In the genomic region with DNA sequence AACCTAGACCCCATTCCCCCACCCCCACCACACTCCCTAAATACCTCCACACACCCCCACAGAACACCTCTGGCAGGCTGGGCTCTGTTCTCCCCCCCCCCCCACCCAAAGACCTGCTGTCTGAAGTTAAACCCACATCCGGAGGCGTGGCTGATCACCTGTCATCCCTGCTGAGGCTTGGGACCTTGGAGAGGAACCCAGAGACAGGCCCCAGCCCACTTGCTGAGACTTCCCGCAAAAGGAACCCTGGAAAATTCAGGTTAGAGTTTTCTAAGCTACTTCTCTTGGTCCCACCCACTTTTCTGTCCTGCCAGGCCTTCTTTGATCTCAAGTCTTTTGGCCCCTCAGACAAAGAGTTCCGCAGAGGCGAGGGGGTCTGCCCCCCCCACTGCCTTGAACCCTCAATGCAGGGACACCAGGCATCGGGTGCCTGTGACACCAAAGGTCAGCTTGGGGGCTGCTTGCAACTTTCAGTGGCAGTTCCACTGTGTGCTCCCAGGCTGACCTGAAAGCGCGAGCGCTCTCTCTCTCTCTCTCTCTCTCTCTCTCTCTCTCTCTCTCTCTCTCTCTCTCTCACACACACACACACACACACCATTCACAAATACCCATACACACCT, we compare ENCODE assay signal across 21 mouse cellular contexts. TPM values are rescaled to one million over a fixed set of nuclear protein-coding genes. Genes with fewer than 3 reads are reported as not detected.
A peak's percentile ranks its signal among the peaks of the same experiment; 100 is the strongest.
DNase-seq lines count a peak whose midpoint lies in the region; ATAC-seq lines count a peak whose summit lies in the region.
"Had no signal": no experiment of that assay in that cellular context is flagged by ENCODE, and none has a peak within 500 bp of the region (broad histone marks: within the 10 kb centered on the region; RNA-seq: fewer than 3 reads in every experiment).

No protein-coding gene starts in this region.

- WGBS in midbrain, embryonic 11.5 days = 1% methylated on average over 9 of the region's 9 CpGs
- WGBS in midbrain, embryonic 16.5 days = 2% methylated on average over 8 of the region's 9 CpGs
- 14% methylated on average over 9 of the region's 9 CpGs for WGBS in embryonic facial prominence, embryonic 13.5 days

- peaks cover 65% of the 10 kb centered on the region for H3K4me1 ChIP-seq in midbrain, embryonic 11.5 days (ENCODE audit: control insufficient read depth, insufficient read depth, low read length)
- peaks cover 16% of the 10 kb centered on the region for H3K4me1 ChIP-seq in midbrain, embryonic 16.5 days (ENCODE audit: control insufficient read depth, insufficient read depth, low read length)
- H3K4me1 ChIP-seq in embryonic facial prominence, embryonic 13.5 days = peaks cover 42% of the 10 kb centered on the region
- H3K4me1 ChIP-seq: liver, embryonic 13.5 days had no signal

- peak overlapping the region; percentile 12; the same call in 1 of the 2 replicates for H3K9ac ChIP-seq in midbrain, embryonic 11.5 days (ENCODE audit: low read length)
- no peak overlapping the region for H3K9ac ChIP-seq in midbrain, embryonic 16.5 days (ENCODE audit: low read depth, low read length)
- H3K9ac ChIP-seq in embryonic facial prominence, embryonic 13.5 days = no peak overlapping the region
- H3K9ac ChIP-seq: embryonic facial prominence, embryonic 12.5 days; limb, embryonic 12.5 days; liver, embryonic 13.5 days; lung, embryonic 15.5 days had no signal

- H3K27ac ChIP-seq in midbrain, embryonic 11.5 days (ENCODE audit: low read depth, low read length) = no peak overlapping the region
- H3K27ac ChIP-seq in midbrain, embryonic 16.5 days (ENCODE audit: low read length) = no peak overlapping the region
- H3K27ac ChIP-seq in embryonic facial prominence, embryonic 13.5 days = no peak overlapping the region
- H3K27ac ChIP-seq: embryonic facial prominence, embryonic 12.5 days; limb, embryonic 12.5 days; liver, embryonic 13.5 days; lung, embryonic 15.5 days; macrophage had no signal

- H3K4me3 ChIP-seq in midbrain, embryonic 11.5 days (ENCODE audit: low read depth, low read length) = no peak overlapping the region
- no peak overlapping the region for H3K4me3 ChIP-seq in midbrain, embryonic 16.5 days (ENCODE audit: low read depth, low read length)
- no peak overlapping the region for H3K4me3 ChIP-seq in embryonic facial prominence, embryonic 13.5 days
- H3K4me3 ChIP-seq: embryonic facial prominence, embryonic 12.5 days; limb, embryonic 12.5 days; liver, embryonic 13.5 days; lung, embryonic 15.5 days; myocyte had no signal

- ATAC-seq in midbrain, embryonic 11.5 days (ENCODE audit: low FRiP score) = no peak
- no peak for ATAC-seq in midbrain, embryonic 16.5 days
- no peak for ATAC-seq in embryonic facial prominence, embryonic 13.5 days (ENCODE audit: insufficient number of reproducible peaks, insufficient read depth, low FRiP score, low TSS enrichment, low read depth)
- ATAC-seq in megakaryocyte, adult 5-6 weeks (ENCODE audit: poor library complexity, severe bottlenecking) = no peak
- ATAC-seq: inflammation-experienced regulatory T-cells, adult 6 months had no signal

- peak; percentile 91 for DNase-seq in midbrain, embryonic 11.5 days (ENCODE audit: low spot score, missing footprints)
- DNase-seq in splenic B cell, adult 2 months (ENCODE audit: low read depth, low spot score) = peak; percentile 39
- DNase-seq in thymus, postnatal 4 days = peak; percentile 65
- no peak for DNase-seq in retina, embryonic 14.5 days (ENCODE audit: low spot score)
- DNase-seq: cerebellum, postnatal 10 days; heart, adult 11 months; heart, postnatal 4 days; kidney, adult 9 months; kidney, postnatal 36 days; liver, embryonic 13.5 days had no signal

- no peaks in the 10 kb centered on the region for H3K9me3 ChIP-seq in midbrain, embryonic 11.5 days (ENCODE audit: control insufficient read depth, low read length)
- H3K9me3 ChIP-seq in midbrain, embryonic 16.5 days (replicated peaks; ENCODE audit: control insufficient read depth, low read length, poor library complexity, severe bottlenecking) = no peaks in the 10 kb centered on the region
- no peaks in the 10 kb centered on the region for H3K9me3 ChIP-seq in embryonic facial prominence, embryonic 13.5 days
- H3K9me3 ChIP-seq: embryonic facial prominence, embryonic 12.5 days; liver, embryonic 13.5 days; lung, embryonic 15.5 days had no signal

- peak overlapping the region; percentile 29 for H3K4me2 ChIP-seq in midbrain, embryonic 11.5 days
- no peak overlapping the region for H3K4me2 ChIP-seq in midbrain, embryonic 16.5 days (ENCODE audit: low read length)
- H3K4me2 ChIP-seq in embryonic facial prominence, embryonic 13.5 days = peak overlapping the region; percentile 11; the same call in 1 of the 2 replicates
- H3K4me2 ChIP-seq: embryonic facial prominence, embryonic 12.5 days; limb, embryonic 12.5 days; liver, embryonic 13.5 days; lung, embryonic 15.5 days had no signal

- no peaks in the 10 kb centered on the region for H3K36me3 ChIP-seq in midbrain, embryonic 11.5 days (ENCODE audit: control insufficient read depth, insufficient read depth, low read length)
- H3K36me3 ChIP-seq in midbrain, embryonic 16.5 days (ENCODE audit: control insufficient read depth, insufficient read depth, low read length) = no peaks in the 10 kb centered on the region
- H3K36me3 ChIP-seq in embryonic facial prominence, embryonic 13.5 days = no peaks in the 10 kb centered on the region
- H3K36me3 ChIP-seq in splenic B cell, adult 2 months (ENCODE audit: control insufficient read depth, insufficient read depth, low read length, poor library complexity, severe bottlenecking) = no peaks in the 10 kb centered on the region
- H3K36me3 ChIP-seq: embryonic facial prominence, embryonic 12.5 days; limb, embryonic 12.5 days; liver, embryonic 13.5 days; lung, embryonic 15.5 days had no signal

- peaks cover 85% of the 10 kb centered on the region for H3K27me3 ChIP-seq in midbrain, embryonic 11.5 days (ENCODE audit: control insufficient read depth, insufficient read depth, low read length)
- peaks cover 50% of the 10 kb centered on the region for H3K27me3 ChIP-seq in midbrain, embryonic 16.5 days (ENCODE audit: control insufficient read depth, insufficient read depth, low read depth, low read length)
- H3K27me3 ChIP-seq in embryonic facial prominence, embryonic 13.5 days = peaks cover 97% of the 10 kb centered on the region
- peaks cover 2% of the 10 kb centered on the region for H3K27me3 ChIP-seq in splenic B cell, adult 2 months (ENCODE audit: control insufficient read depth, insufficient read depth, low read length, poor library complexity, severe bottlenecking)

RNA-seq across cellular contexts. Expression of a gene that starts 13.8 kb away (rescaled TPM):
- polyA plus RNA-seq in midbrain, embryonic 11.5 days (2014; fragmentation: Nextera tagmentation; extraction: Ambion mirVana) = 3.1 and 3.4 TPM in 2 replicates
- polyA plus RNA-seq in midbrain, embryonic 16.5 days (2015; fragmentation: Nextera tagmentation; extraction: Ambion mirVana) = 2.3 and 4.4 TPM in 2 replicates
- 2.5 and 3.5 TPM in 2 replicates for polyA plus RNA-seq in embryonic facial prominence, embryonic 13.5 days (2015; fragmentation: Nextera tagmentation; extraction: Ambion mirVana)
- total RNA-seq in megakaryocyte, adult 5-6 weeks (2015) = not detected in 2 replicates
- not detected in 2 replicates for total RNA-seq in megakaryocyte, adult 5-6 weeks (2017)
- total RNA-seq: CH12.LX; heart, postnatal 4 days had no signal
- polyA plus RNA-seq: heart, embryonic 14.5 days; inflammation-experienced regulatory T-cells, adult 6 months; liver, embryonic 13.5 days; macrophage had no signal
